In genomic region chr7:46130723-46131122, GRCm38 (mm10) we compare ENCODE assay signal across 25 mouse cellular contexts. TPM values are rescaled to one million over a fixed set of nuclear protein-coding genes. Genes with fewer than 3 reads are reported as not detected.
DNase-seq lines count a peak whose midpoint lies in the region; ATAC-seq and TF ChIP-seq lines count a peak whose summit lies in the region.
"Had no signal": no experiment of that assay in that cellular context is flagged by ENCODE, and none has a peak within 500 bp of the region (broad histone marks: within the 10 kb centered on the region; RNA-seq: fewer than 3 reads in every experiment).

No protein-coding gene starts in this region.

- H3K9ac ChIP-seq in stomach, embryonic 14.5 days (replicated peaks; ENCODE audit: low read depth, low read length): no peak overlapping the region
- H3K9ac ChIP-seq: forebrain, embryonic 13.5 days; hindbrain, embryonic 13.5 days; limb, embryonic 15.5 days; liver, embryonic 13.5 days; midbrain, embryonic 12.5 days had no signal

- H3K27me3 ChIP-seq in stomach, embryonic 14.5 days (ENCODE audit: control insufficient read depth, insufficient read depth, low read length): no peaks in the 10 kb centered on the region
- H3K27me3 ChIP-seq: forebrain, embryonic 13.5 days had no signal

- H3K36me3 ChIP-seq in stomach, embryonic 14.5 days (ENCODE audit: control insufficient read depth, insufficient read depth, low read length): no peaks in the 10 kb centered on the region
- H3K36me3 ChIP-seq: hindbrain, embryonic 13.5 days; limb, embryonic 15.5 days; liver, embryonic 13.5 days; midbrain, embryonic 12.5 days had no signal

- 60% methylated on average over 7 of the region's 7 CpGs for WGBS in stomach, embryonic 14.5 days

- H3K4me3 ChIP-seq in layer of hippocampus, adult 2 months: no peak overlapping the region
- H3K4me3 ChIP-seq in stomach, embryonic 14.5 days (ENCODE audit: low read depth, low read length): no peak overlapping the region
- H3K4me3 ChIP-seq: forebrain, embryonic 13.5 days; hindbrain, embryonic 13.5 days; limb, embryonic 15.5 days; liver, embryonic 13.5 days; megakaryocyte, embryonic 14.5 days; midbrain, embryonic 12.5 days had no signal

- peaks cover 13% of the 10 kb centered on the region for H3K4me1 ChIP-seq in stomach, embryonic 14.5 days (ENCODE audit: control insufficient read depth, insufficient read depth, low read length)
- H3K4me1 ChIP-seq: liver, embryonic 13.5 days had no signal

- no peak for TF ChIP-seq CTCF in layer of hippocampus, adult 2 months (conservative IDR thresholded peaks at IDR 0.05)

- peak; percentile 51 for ATAC-seq in stomach, embryonic 14.5 days (ENCODE audit: insufficient number of reproducible peaks, insufficient read depth, low FRiP score, low read depth)
- ATAC-seq: CD4-positive, CD25-positive, alpha-beta regulatory T cell, adult 4 months; forebrain, embryonic 13.5 days had no signal

- peak; percentile 35 for DNase-seq in cerebellum, adult 11-12 months
- DNase-seq in cerebellum, postnatal 10 days: no peak
- no peak for DNase-seq in layer of hippocampus, adult 2 months (ENCODE audit: low spot score in 2 of 2)
- no peak for DNase-seq in layer of hippocampus, postnatal 36 days
- no peak for DNase-seq in testis, postnatal 10 days (ENCODE audit: low spot score)
- DNase-seq in gastrocnemius, adult 18-20 months (ENCODE audit: low spot score): no peak
- DNase-seq: gastrocnemius, postnatal 25 days; heart, adult 18-20 months; heart, postnatal 36 days; kidney, adult 9 months; kidney, postnatal 14 days; left cerebral cortex, postnatal 4 days; liver, embryonic 13.5 days; lung, postnatal 4 days; retina, postnatal 1 day; spleen, adult 18-20 months; thymus, postnatal 14 days had no signal

- H3K27ac ChIP-seq in layer of hippocampus, adult 2 months: peak overlapping the region; percentile 94
- H3K27ac ChIP-seq in stomach, embryonic 14.5 days (ENCODE audit: low read length): peak overlapping the region; percentile 40; the same call in 1 of the 2 replicates
- H3K27ac ChIP-seq: forebrain, embryonic 13.5 days; hindbrain, embryonic 13.5 days; limb, embryonic 15.5 days; liver, embryonic 13.5 days; midbrain, embryonic 12.5 days had no signal

- H3K9me3 ChIP-seq in stomach, embryonic 14.5 days (ENCODE audit: control insufficient read depth, low read depth, low read length): no peaks in the 10 kb centered on the region
- H3K9me3 ChIP-seq: forebrain, embryonic 13.5 days; hindbrain, embryonic 13.5 days; limb, embryonic 15.5 days; liver, embryonic 13.5 days; megakaryocyte, embryonic 14.5 days; midbrain, embryonic 12.5 days had no signal

- no peak overlapping the region for H3K4me2 ChIP-seq in stomach, embryonic 14.5 days (replicated peaks; ENCODE audit: low read depth, low read length)
- H3K4me2 ChIP-seq: forebrain, embryonic 13.5 days; heart, embryonic 11.5 days; hindbrain, embryonic 13.5 days; limb, embryonic 15.5 days; liver, embryonic 13.5 days; midbrain, embryonic 12.5 days had no signal

RNA-seq across cellular contexts. Expression of gene Kcnj11, which starts 30.2 kb away (rescaled TPM):
- total RNA-seq in layer of hippocampus, adult 2 months (2021): 10 to 100 TPM; 34.2 to 37.4 TPM
- total RNA-seq in layer of hippocampus, postnatal 36 days (2021): 10 to 100 TPM; 35.3 to 36.9 TPM
- polyA plus RNA-seq in stomach, embryonic 14.5 days (2014; fragmentation: Nextera tagmentation; extraction: Ambion mirVana): 0.56 and 0.74 TPM in 2 replicates
- total RNA-seq in gastrocnemius, adult 18-20 months (2021): 100 to 1,000 TPM; 121 to 133 TPM
- polyA plus RNA-seq: CD4-positive, CD25-positive, alpha-beta regulatory T cell, adult 4 months; liver, embryonic 13.5 days had no signal

RNA-seq across cellular contexts. Expression of gene Abcc8, which starts 49.1 kb away (rescaled TPM):
- total RNA-seq in layer of hippocampus, adult 2 months (2021): 10 to 100 TPM; 52.2 to 63.1 TPM
- total RNA-seq in layer of hippocampus, postnatal 36 days (2021): 10 to 100 TPM; 50.7 to 59.2 TPM
- polyA plus RNA-seq in stomach, embryonic 14.5 days (2014; fragmentation: Nextera tagmentation; extraction: Ambion mirVana): 7.0 and 10.8 TPM in 2 replicates
- total RNA-seq in gastrocnemius, adult 18-20 months (2021): 1 to 10 TPM; 3.3 to 5.9 TPM
- polyA plus RNA-seq: CD4-positive, CD25-positive, alpha-beta regulatory T cell, adult 4 months had no signal

Comparison
In these comparisons a context has a peak if more than half of its experiments do, and no peak if none do; other contexts are left out.
1. RNA of gene Abcc8, which starts 49.1 kb away (total RNA-seq): 52.2 to 63.1 TPM in layer of hippocampus, adult 2 months and 50.7 to 59.2 TPM in layer of hippocampus, postnatal 36 days; 3.3 to 5.9 TPM in gastrocnemius, adult 18-20 months; every median in the first group is over 4 times any median in the second.